Mouse (Mus musculus) kidney, embryonic 16.5 days (tissue): ENCODE measurements around the gene Agrp. TPM values are rescaled to one million over a fixed set of nuclear protein-coding genes. Genes with fewer than 3 reads are reported as not detected.
"Not testable (repeated sequence)": the region's sequence is repeated elsewhere in the genome, so short reads cannot be mapped to it uniquely, and the experiment has no call there.

Experiments
- ATAC-seq: fragments of 200-750 bp; cut with Nextera tagmentation; 2 replicates; pipeline ENCODE4 v1.8.0; 2017; ENCODE audit warnings: moderate TSS enrichment; ENCODE audit not compliant: low FRiP score, low TSS enrichment
- H3K27ac ChIP-seq: fragments of 300-500 bp; sonication (generic); 2 replicates; pipeline ENCODE4 v1.5.1; 2014; ENCODE audit warnings: low read length
- H3K27me3 ChIP-seq: fragments of 300-500 bp; sonication (generic); 2 replicates; pipeline ENCODE4 v1.6.1; 2014; ENCODE audit warnings: low read length, control low read depth, mixed read lengths; ENCODE audit not compliant: insufficient read depth
- H3K36me3 ChIP-seq: fragments of 300-500 bp; sonication (generic); 2 replicates; pipeline ENCODE4 v1.6.1; 2014; ENCODE audit warnings: low read length, control low read depth, mixed read lengths; ENCODE audit not compliant: insufficient read depth
- H3K4me1 ChIP-seq: fragments of 300-500 bp; sonication (generic); 2 replicates; pipeline ENCODE4 v1.6.1; 2014; ENCODE audit warnings: low read length, control low read depth, mixed read lengths; ENCODE audit not compliant: insufficient read depth
- H3K4me2 ChIP-seq: fragments of 300-500 bp; sonication (generic); replicated peaks from 2 replicates; pipeline ENCODE4 v1.6.1; 2014; ENCODE audit warnings: low read depth, low read length
- H3K4me3 ChIP-seq: fragments of 300-500 bp; sonication (generic); 2 replicates; pipeline ENCODE4 v1.5.1; 2014; ENCODE audit warnings: mild to moderate bottlenecking, low read length
- H3K9ac ChIP-seq: fragments of 300-500 bp; sonication (generic); replicated peaks from 2 replicates; pipeline ENCODE4 v1.6.1; 2014; ENCODE audit warnings: low read length
- H3K9me3 ChIP-seq: fragments of 300-500 bp; sonication (generic); 2 replicates; pipeline ENCODE4 v1.6.1; 2016; ENCODE audit warnings: low read length, control low read depth
- WGBS: fragments of 180-500 bp; shearing (Covaris S2); extraction: QIAGEN DNeasy Blood & Tissue Kit; methylation state at CpG from one replicate; pipeline ENCODE4 v1.1.7; 2014; 5-methylcytosine and 5-hydroxymethylcytosine counted together
- polyA plus RNA-seq: library from polyadenylated mRNA; unstranded; fragments of >200 nt; fragmentation: Nextera tagmentation; extraction: Ambion mirVana; gene quantifications from 2 replicates; pipeline ENCODE4 v1.2.1, GENCODE M21; 2015

Agrp gene
- polyA plus RNA-seq, 1 experiment from 2014 or later = 0.84 TPM

DNA sequence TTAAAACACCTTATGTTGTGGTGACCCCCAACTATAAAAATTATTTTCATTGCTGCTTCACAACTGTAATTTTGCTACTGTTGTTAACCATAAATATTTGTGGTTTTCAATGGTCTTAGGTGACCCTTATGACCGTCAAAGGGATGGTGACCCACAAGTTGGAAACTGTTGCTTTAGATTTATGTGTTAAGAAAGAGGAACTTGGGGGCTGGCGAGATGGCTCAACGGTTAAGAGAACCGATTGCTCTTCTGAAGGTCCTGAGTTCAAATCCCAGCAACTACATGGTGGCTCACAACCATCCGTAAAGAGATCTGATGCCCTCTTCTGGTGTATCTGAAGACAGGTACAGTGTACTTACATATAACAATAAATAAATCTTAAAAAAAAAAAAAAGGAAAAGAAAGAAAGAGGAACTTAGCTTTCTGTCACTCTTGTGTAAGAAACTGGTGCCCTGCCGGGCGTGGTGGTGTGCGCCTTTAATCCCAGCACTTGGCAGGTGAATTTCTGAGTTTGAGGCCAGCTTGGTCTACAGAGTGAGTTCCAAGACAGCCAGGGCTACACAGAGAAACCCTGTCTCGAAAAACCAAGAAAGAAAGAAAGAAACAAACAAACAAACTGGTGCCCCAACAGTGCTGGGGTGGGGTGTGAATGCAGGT, 72.5 kb downstream of the Agrp start:
- not testable (repeated sequence) for ATAC-seq, H3K9me3 ChIP-seq, H3K36me3 ChIP-seq, H3K27me3 ChIP-seq, H3K27ac ChIP-seq
- WGBS = 83% methylated on average over 9 of the region's 9 CpGs
- Histone ChIP-seq H3K4me2 (peak overlapping the region; percentile 73), H3K4me1 (peaks cover 18% of the 10 kb centered on the region), H3K9ac (peak overlapping the region; percentile 76), H3K4me3 (peak overlapping the region; percentile 81)

DNA sequence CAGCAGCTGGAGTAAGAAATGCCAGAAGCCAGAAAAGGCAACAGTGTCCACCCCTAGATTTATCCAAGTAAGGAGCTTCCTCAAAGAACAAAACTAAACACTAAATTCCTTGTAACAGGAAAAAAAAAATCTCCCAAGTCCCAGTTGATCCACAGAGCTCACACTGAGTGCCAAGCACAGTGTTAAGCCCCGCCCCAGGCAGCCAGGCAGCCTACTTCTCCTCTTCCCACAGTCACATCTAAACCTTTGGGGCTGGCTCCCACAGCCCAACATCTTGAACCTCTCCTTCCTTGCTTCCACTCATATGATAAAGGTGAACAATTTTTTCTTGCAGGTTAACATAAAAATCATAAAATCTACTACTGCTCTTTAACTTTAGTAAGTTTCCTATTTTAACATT, 73.3 kb downstream of the Agrp start:
- Histone ChIP-seq H3K9ac (no peak overlapping the region), H3K36me3 (0 out of 2 replicates have a peak, but pooled peaks cover 6% of the 10 kb centered on the region), H3K27me3 (no peaks in the 10 kb centered on the region), H3K4me1 (peaks cover 18% of the 10 kb centered on the region), H3K27ac (no peak overlapping the region), H3K4me3 (no peak overlapping the region), H3K9me3 (no peaks in the 10 kb centered on the region), H3K4me2 (no peak overlapping the region)
- 89% methylated on average over 1 of the region's 1 CpGs for WGBS
- ATAC-seq = no peak

DNA sequence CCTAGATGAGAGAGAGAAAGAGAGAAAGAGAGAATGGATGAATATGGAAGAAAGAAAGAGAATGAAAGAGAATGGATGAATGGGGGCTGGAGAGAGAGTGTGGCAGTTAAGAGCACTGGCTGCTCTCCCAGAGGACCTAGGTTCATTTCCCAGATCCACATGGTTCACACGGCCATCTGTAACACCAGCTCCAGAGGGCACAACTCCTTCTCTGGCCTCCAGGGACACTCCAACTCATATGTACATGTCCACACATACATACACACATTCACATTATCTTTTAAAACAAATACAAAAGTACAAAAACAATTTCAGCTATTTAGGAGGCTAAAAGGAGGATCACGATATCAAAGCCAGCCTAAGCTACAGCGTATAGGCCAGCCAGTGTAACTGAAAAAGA, 74.3 kb downstream of the Agrp start:
- Histone ChIP-seq H3K27me3 (no peaks in the 10 kb centered on the region), H3K36me3 (0 out of 2 replicates have a peak, but pooled peaks cover 9% of the 10 kb centered on the region), H3K4me2 (no peak overlapping the region), H3K9ac (no peak overlapping the region), H3K27ac (no peak overlapping the region), H3K9me3 (no peaks in the 10 kb centered on the region), H3K4me3 (no peak overlapping the region), H3K4me1 (peaks cover 18% of the 10 kb centered on the region)
- WGBS = 81% methylated on average over 3 of the region's 3 CpGs
- ATAC-seq = no peak

DNA sequence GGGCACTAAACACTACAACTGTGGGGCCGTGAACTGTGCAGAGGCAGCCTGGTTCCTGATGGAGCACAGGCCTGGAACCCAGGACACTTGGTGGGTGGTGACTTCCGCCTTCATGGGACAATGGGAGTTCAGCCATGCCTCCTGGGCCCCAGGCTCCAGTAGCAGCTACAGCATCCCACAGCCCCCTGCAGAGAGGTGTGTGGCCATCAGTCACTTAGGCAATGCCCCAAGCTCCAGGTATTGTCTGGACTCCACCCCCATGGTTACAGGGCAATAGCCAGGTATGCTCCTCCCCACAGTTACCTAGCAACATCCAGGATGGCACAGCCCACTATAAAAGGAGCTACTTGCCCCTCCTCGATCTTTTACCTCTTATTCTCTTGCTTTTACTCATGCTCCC, 82.0 kb downstream of the Agrp start:
- Histone ChIP-seq H3K36me3 (0 out of 2 replicates have a peak, but pooled peaks cover 9% of the 10 kb centered on the region), H3K4me3 (no peak overlapping the region), H3K9ac (no peak overlapping the region), H3K27ac (no peak overlapping the region), H3K27me3 (no peaks in the 10 kb centered on the region), H3K4me2 (no peak overlapping the region), H3K4me1 (no peaks in the 10 kb centered on the region), H3K9me3 (no peaks in the 10 kb centered on the region)
- 77% methylated on average over 3 of the region's 3 CpGs for WGBS
- ATAC-seq = no peak

DNA sequence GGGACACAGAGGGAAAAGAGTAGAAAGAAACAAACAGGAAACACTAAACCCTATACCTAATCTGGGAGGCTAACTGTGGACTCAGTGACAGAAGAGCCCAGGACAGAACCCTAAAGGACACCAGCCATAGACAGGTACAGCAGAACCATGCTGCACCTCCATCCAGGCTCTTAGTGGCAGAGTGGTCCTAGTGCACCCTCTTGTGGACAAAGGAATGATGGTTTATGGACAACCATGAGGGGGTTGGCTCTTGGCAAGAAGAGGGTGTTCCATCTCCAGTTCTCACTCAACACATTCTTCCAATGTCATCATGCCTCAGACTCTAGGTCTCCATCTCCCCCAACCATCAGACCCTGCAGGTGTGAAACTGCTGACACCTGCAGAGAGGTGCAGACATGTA, 83.1 kb downstream of the Agrp start:
- Histone ChIP-seq H3K9me3 (no peaks in the 10 kb centered on the region), H3K4me2 (no peak overlapping the region), H3K4me1 (no peaks in the 10 kb centered on the region), H3K27me3 (no peaks in the 10 kb centered on the region), H3K27ac (no peak overlapping the region), H3K36me3 (0 out of 2 replicates have a peak, but pooled peaks cover 3% of the 10 kb centered on the region), H3K4me3 (no peak overlapping the region), H3K9ac (no peak overlapping the region)
- ATAC-seq = peak; percentile 70

DNA sequence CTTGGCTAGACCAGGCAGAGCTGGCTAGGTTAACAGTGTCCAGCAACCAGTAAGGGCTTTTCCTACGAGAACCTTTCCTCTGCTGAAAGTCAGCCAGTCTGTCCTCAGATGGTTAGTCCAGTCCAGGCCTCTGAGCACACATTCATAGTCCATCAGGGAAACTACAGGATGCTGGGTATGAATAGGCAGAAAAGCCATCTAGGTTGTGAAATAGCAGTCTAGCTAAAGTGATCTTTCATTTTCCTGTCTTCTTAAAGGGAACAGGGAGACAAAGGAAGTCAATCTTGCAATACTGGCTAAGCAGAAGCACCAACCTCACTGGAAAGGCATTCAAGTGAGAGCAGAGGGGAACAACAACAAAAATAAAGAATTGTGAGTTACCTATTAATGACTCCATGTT, 84.4 kb downstream of the Agrp start:
- Histone ChIP-seq H3K9me3 (no peaks in the 10 kb centered on the region), H3K4me2 (no peak overlapping the region), H3K27ac (no peak overlapping the region), H3K4me1 (no peaks in the 10 kb centered on the region), H3K27me3 (no peaks in the 10 kb centered on the region), H3K36me3 (no peaks in the 10 kb centered on the region), H3K9ac (no peak overlapping the region), H3K4me3 (no peak overlapping the region)
- ATAC-seq = no peak
- WGBS = 69% methylated on average over 1 of the region's 1 CpGs

DNA sequence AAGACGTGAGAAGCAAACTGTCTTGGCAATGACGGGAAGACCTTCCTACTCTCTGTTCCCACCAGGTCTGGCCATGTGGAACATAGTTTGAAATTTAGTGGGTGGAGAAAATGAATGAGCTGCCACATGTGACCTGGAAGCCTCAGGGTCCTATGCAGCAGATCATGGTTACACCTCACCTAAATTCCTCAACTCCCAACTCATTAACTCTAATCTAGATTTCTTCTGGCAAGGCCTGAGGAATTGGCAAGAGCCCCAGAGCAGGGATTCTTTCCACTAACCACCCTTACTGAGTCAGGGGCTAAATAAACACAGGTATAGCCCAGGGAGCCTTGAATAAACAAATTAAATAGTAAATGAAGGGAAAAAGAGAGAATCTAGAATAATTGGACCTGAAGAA, 85.2 kb downstream of the Agrp start:
- ATAC-seq = no peak

DNA sequence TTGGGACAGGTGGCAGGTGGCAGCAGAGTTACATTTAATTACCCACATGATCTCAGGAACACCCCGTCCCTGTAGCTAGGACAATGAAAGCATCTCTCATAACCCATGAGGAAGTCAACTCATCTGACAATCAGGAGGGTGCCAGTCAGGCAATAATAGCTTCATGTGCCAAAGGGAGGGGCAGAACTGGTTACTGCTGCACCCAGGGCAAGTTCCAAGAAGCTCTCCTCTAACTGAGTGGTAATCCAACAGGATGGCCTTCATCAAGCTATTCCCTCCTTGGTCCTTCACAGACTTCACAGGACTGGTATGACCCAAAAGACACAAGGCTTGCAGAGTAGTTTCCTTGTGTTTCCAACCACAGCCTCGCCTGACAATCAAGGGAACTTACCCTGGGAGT, 87.1 kb downstream of the Agrp start:
- Histone ChIP-seq H3K9me3 (no peaks in the 10 kb centered on the region), H3K4me3 (no peak overlapping the region), H3K36me3 (no peaks in the 10 kb centered on the region), H3K4me2 (no peak overlapping the region), H3K9ac (no peak overlapping the region), H3K27me3 (no peaks in the 10 kb centered on the region), H3K27ac (no peak overlapping the region), H3K4me1 (peaks cover 15% of the 10 kb centered on the region)
- no peak for ATAC-seq
- 87% methylated on average over 2 of the region's 2 CpGs for WGBS

More for the DNA sequence above, 85.2 kb downstream of the Agrp start:
- Histone ChIP-seq H3K27me3 (no peaks in the 10 kb centered on the region), H3K9me3 (no peaks in the 10 kb centered on the region), H3K4me1 (no peaks in the 10 kb centered on the region), H3K4me3 (no peak overlapping the region), H3K27ac (no peak overlapping the region), H3K36me3 (no peaks in the 10 kb centered on the region), H3K4me2 (no peak overlapping the region), H3K9ac (no peak overlapping the region)
- WGBS = 82% methylated on average over 2 of the region's 2 CpGs

DNA sequence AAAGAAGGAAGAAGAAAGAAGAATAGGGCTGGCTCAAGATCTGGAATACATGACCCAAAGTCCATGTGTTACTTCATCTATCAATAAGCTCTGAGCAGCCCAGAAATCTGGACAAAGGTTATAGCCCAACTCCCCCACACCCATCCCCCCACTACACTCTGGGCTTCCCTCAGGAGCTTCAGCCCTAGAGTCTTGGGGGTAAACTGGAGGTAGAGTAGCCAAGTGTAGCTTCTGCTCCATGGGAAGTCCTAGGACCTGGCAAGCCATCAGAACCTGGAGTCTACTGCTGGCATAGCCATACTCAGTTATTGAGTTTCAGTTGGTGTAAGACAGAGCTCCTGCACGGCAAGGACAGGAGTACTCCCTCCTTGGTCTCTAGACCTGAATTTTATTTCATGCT, 87.7 kb downstream of the Agrp start:
- no peak for ATAC-seq
- H3K4me2 ChIP-seq = no peak overlapping the region
- WGBS = 93% methylated on average over 1 of the region's 1 CpGs

DNA sequence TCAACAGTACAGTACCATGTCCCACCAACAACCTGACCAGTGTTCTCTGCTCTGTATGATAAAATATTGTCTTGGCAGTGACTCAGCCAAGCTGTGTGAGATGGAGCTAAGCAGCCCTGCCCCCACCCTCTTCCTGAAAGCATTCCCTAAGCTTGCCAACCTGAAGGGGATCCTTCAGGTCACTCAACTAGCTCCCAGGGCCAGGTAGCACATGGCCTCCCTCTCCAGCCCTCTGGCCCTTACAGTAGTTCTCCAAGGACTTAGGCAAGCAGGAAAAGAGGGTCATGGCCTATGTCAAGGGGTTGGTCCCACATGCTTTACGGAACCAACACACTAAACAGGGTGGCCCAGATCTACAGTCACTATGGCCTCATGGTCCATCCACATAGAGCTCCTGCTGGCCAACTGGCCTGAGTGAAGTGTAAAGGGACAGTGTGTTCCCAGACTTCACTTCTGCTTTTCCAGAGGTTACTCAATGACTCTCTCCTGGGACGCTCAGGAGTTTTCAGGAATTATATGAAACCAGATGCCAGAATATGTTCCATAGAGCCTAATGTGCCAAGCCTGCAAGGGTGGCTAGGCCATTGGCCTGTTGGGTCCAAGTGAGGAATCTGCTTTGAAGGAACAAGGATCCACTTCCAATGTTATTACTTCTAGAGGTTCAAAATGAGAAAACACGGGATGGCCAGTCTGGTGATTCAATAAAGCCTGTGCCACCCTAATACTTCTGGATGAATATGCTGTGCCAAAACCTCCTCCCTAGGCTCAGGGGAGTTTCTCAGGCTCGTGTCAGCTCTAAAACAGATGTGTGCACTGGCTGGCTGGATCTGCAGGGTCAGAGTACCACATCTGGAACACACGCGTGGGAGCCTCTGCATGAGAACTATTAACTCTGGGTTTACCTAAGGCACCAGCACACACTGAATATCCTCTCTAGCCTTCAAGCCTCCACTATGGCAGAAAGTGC, 90.5 kb downstream of the Agrp start:
- WGBS = 72% methylated on average over 6 of the region's 6 CpGs

More for the DNA sequence above, 87.7 kb downstream of the Agrp start:
- no peak overlapping the region for H3K27ac ChIP-seq
- no peaks in the 10 kb centered on the region for H3K27me3 ChIP-seq
- H3K9me3 ChIP-seq = no peaks in the 10 kb centered on the region
- H3K4me3 ChIP-seq = no peak overlapping the region
- peaks cover 21% of the 10 kb centered on the region for H3K4me1 ChIP-seq
- H3K9ac ChIP-seq = no peak overlapping the region
- no peaks in the 10 kb centered on the region for H3K36me3 ChIP-seq

More for the DNA sequence above, 90.5 kb downstream of the Agrp start:
- no peak overlapping the region for H3K9ac ChIP-seq
- H3K36me3 ChIP-seq = no peaks in the 10 kb centered on the region
- H3K4me3 ChIP-seq = no peak overlapping the region
- H3K27me3 ChIP-seq = no peaks in the 10 kb centered on the region
- no peaks in the 10 kb centered on the region for H3K9me3 ChIP-seq
- ATAC-seq = no peak
- peaks cover 32% of the 10 kb centered on the region for H3K4me1 ChIP-seq
- H3K4me2 ChIP-seq = no peak overlapping the region
- no peak overlapping the region for H3K27ac ChIP-seq
